Mouse (Mus musculus) gastrocnemius, postnatal 4 days (tissue): ENCODE measurements at regions not wholly inside any gene's neighbourhood (a gene's known extent, or its start where the extent isn't known, plus 50 kb on each side); places are given as distances from the start of the nearest gene placed in this dataset.
"Not testable (repeated sequence)": the region's sequence is repeated elsewhere in the genome, so short reads cannot be mapped to it uniquely, and the experiment has no call there.

Experiments
- DNase-seq, 2 experiments: peaks; one replicate each; pipeline ENCODE4 v3.0.0; 2021 to 2022; ENCODE audit warnings: low spot score in 2 of 2, mixed read lengths in 2 of 2

GRCm38 (mm10) chr9:85637274-85637673 lies 111.9 kb downstream of the Ibtk start:
- DNase-seq, result no peak

GRCm38 (mm10) chr9:85636131-85636447 lies 113.0 kb downstream of the Ibtk start:
- DNase-seq, result no peak

- no peak for DNase-seq
Measured at GRCm38 (mm10) chr9:85635438-85636130, 113.5 kb downstream of the Ibtk start.

- DNase-seq, result not testable (repeated sequence)
Measured at GRCm38 (mm10) chr9:85634786-85635185, 114.3 kb downstream of the Ibtk start.

GRCm38 (mm10) chr9:85617972-85618371 lies 131.2 kb downstream of the Ibtk start:
- no peak for DNase-seq

- DNase-seq, result no peak
Measured at GRCm38 (mm10) chr9:85617177-85617777, 131.9 kb downstream of the Ibtk start.

- DNase-seq, result no peak
Measured at GRCm38 (mm10) chr9:85616266-85616869, 132.8 kb downstream of the Ibtk start.

- no peak for DNase-seq
Measured at GRCm38 (mm10) chr9:85609152-85609551, 140.0 kb downstream of the Ibtk start.

GRCm38 (mm10) chr9:85596959-85597358 lies 152.2 kb downstream of the Ibtk start:
- DNase-seq, result no peak

GRCm38 (mm10) chr9:85593867-85594266 lies 155.3 kb downstream of the Ibtk start:
- DNase-seq, result no peak

- DNase-seq, result no peak
Measured at GRCm38 (mm10) chr9:85592639-85593038, 156.5 kb downstream of the Ibtk start.

GRCm38 (mm10) chr9:85589210-85589609 lies 159.9 kb downstream of the Ibtk start:
- no peak for DNase-seq

GRCm38 (mm10) chr9:85588077-85588476 lies 161.1 kb downstream of the Ibtk start:
- DNase-seq, result peak in 1 of 2 experiments; percentile 14

GRCm38 (mm10) chr9:85581028-85581595 lies 168.0 kb downstream of the Ibtk start:
- DNase-seq, result no peak

- no peak for DNase-seq
Measured at GRCm38 (mm10) chr9:85577812-85578211, 171.3 kb downstream of the Ibtk start.

- no peak for DNase-seq
Measured at GRCm38 (mm10) chr9:85577338-85577737, 171.8 kb downstream of the Ibtk start.

- DNase-seq, result no peak
Measured at GRCm38 (mm10) chr9:85568877-85569276, 180.3 kb downstream of the Ibtk start.

GRCm38 (mm10) chr9:85551871-85552270 lies 197.3 kb downstream of the Ibtk start:
- no peak for DNase-seq

- DNase-seq, result no peak
Measured at GRCm38 (mm10) chr9:85550455-85550854, 198.7 kb downstream of the Ibtk start.

- no peak for DNase-seq
Measured at GRCm38 (mm10) chr9:85546226-85546625, 202.9 kb downstream of the Ibtk start.

- no peak for DNase-seq
Measured at GRCm38 (mm10) chr9:85545566-85545965, 203.6 kb downstream of the Ibtk start.

- DNase-seq, result no peak
Measured at GRCm38 (mm10) chr9:85538557-85538956, 210.6 kb downstream of the Ibtk start.
